Mouse (Mus musculus): ENCODE measurements around the gene Tdrd6.
A peak's percentile ranks its signal among the peaks of the same experiment; 100 is the strongest.

The Tdrd6 gene

GRCm38 (mm10) chr17:43629496-43630426 is at the start of gene Tdrd6:
TSS of gene Tdrd6 (minus strand) at chr17:43630299.
- DNase-seq (ENCODE audit: low spot score in 2 of 2), result no peak

GRCm38 (mm10) chr17:43677317-43677716 is 47.2 kb upstream of the Tdrd6 start:
- DNase-seq (ENCODE audit: low spot score in 2 of 2), result no peak

GRCm38 (mm10) chr17:43676241-43676640 is 46.1 kb upstream of the Tdrd6 start:
- no peak for DNase-seq (ENCODE audit: low spot score in 2 of 2)

GRCm38 (mm10) chr17:43675228-43675627 is 45.1 kb upstream of the Tdrd6 start:
- peak; percentile 36 to 61 for DNase-seq (ENCODE audit: low spot score in 2 of 2)

GRCm38 (mm10) chr17:43671907-43672306 is 41.8 kb upstream of the Tdrd6 start:
- no peak for DNase-seq (ENCODE audit: low spot score in 2 of 2)

- DNase-seq (ENCODE audit: low spot score in 2 of 2), result no peak
These were observed 39.1 kb upstream of the Tdrd6 start for GRCm38 (mm10) chr17:43669145-43669695.

GRCm38 (mm10) chr17:43667290-43667843 is 37.3 kb upstream of the Tdrd6 start, which contains the start of gene Cyp39a1:
TSS of gene Cyp39a1 (plus strand) at chr17:43667425.
- DNase-seq (ENCODE audit: low spot score in 2 of 2), result no peak

- DNase-seq (ENCODE audit: low spot score in 2 of 2), result peak; percentile 92 to 94
These were observed 36.6 kb upstream of the Tdrd6 start, which contains the start of gene Slc25a27 for GRCm38 (mm10) chr17:43666576-43667289. TSS of gene Slc25a27 (minus strand) at chr17:43667214.

- DNase-seq (ENCODE audit: low spot score in 2 of 2), result no peak
These were observed 21.4 kb upstream of the Tdrd6 start for GRCm38 (mm10) chr17:43651314-43652046.

GRCm38 (mm10) chr17:43649641-43650436 is 19.7 kb upstream of the Tdrd6 start:
- no peak for DNase-seq (ENCODE audit: low spot score in 2 of 2)

- DNase-seq (ENCODE audit: low spot score in 2 of 2), result no peak
These were observed 16.8 kb upstream of the Tdrd6 start for GRCm38 (mm10) chr17:43646925-43647324.

GRCm38 (mm10) chr17:43645136-43645535 is 15.0 kb upstream of the Tdrd6 start:
- DNase-seq (ENCODE audit: low spot score in 2 of 2), result no peak

GRCm38 (mm10) chr17:43644375-43644774 is 14.3 kb upstream of the Tdrd6 start:
- DNase-seq (ENCODE audit: low spot score in 2 of 2), result peak; percentile 24 to 47

GRCm38 (mm10) chr17:43643191-43643590 is 13.1 kb upstream of the Tdrd6 start:
- no peak for DNase-seq (ENCODE audit: low spot score in 2 of 2)

GRCm38 (mm10) chr17:43640825-43641224 is 10.7 kb upstream of the Tdrd6 start:
- DNase-seq (ENCODE audit: low spot score in 2 of 2), result no peak

- no peak for DNase-seq (ENCODE audit: low spot score in 2 of 2)
These were observed 7.0 kb upstream of the Tdrd6 start for GRCm38 (mm10) chr17:43637146-43637545.

- no peak for DNase-seq (ENCODE audit: low spot score in 2 of 2)
These were observed 295 bp upstream of the Tdrd6 start for GRCm38 (mm10) chr17:43630427-43630760.

GRCm38 (mm10) chr17:43629026-43629495 is 1.0 kb downstream of the Tdrd6 start:
- DNase-seq (ENCODE audit: low spot score in 2 of 2), result no peak

GRCm38 (mm10) chr17:43628246-43628645 is 1.9 kb downstream of the Tdrd6 start:
- no peak for DNase-seq (ENCODE audit: low spot score in 2 of 2)

- no peak for DNase-seq (ENCODE audit: low spot score in 2 of 2)
These were observed 8.0 kb downstream of the Tdrd6 start for GRCm38 (mm10) chr17:43622076-43622475.

All from heart, adult 9 months (tissue).